Mouse (Mus musculus): ENCODE results near the gene Dus2. TPM values are rescaled to one million over a fixed set of nuclear protein-coding genes. Genes with fewer than 3 reads are reported as not detected.

The Dus2 gene
- total and polyA plus RNA-seq, 2 experiments from 2014 or later: 14.3 to 21.7 TPM

GRCm38 (mm10) chr8:106054190-106054811 lies 63.2 kb downstream of the Dus2 start:
- H3K4me3 ChIP-seq (ENCODE audit: low read depth, low read length): no peak overlapping the region
- no peak overlapping the region for H3K27ac ChIP-seq (ENCODE audit: low read depth, low read length)
- no peak overlapping the region for H3K9ac ChIP-seq
- no peaks in the 10 kb centered on the region for H3K27me3 ChIP-seq (ENCODE audit: insufficient read depth, low read length)
- H3K36me3 ChIP-seq (ENCODE audit: insufficient read depth): peaks cover 31% of the 10 kb centered on the region
- DNase-seq: no peak
- TF ChIP-seq CTCF (IDR thresholded peaks at IDR 0.05; ENCODE audit: low read depth): no peak
- H3K4me1 ChIP-seq (ENCODE audit: insufficient read depth): 0 out of 2 replicates have a peak, but pooled peaks cover 5% of the 10 kb centered on the region
- H3K9me3 ChIP-seq (ENCODE audit: low read length): no peaks in the 10 kb centered on the region
- no peak overlapping the region for H3K4me2 ChIP-seq (ENCODE audit: low read depth)
- ATAC-seq: no peak
- 81% methylated on average over 6 of the region's 6 CpGs for WGBS

- H3K27me3 ChIP-seq (ENCODE audit: insufficient read depth, low read length): no peaks in the 10 kb centered on the region
- WGBS: 40% methylated on average over 3 of the region's 3 CpGs
Observed at GRCm38 (mm10) chr8:106055038-106055437, 63.9 kb downstream of the Dus2 start.

GRCm38 (mm10) chr8:106056455-106056982 lies 65.4 kb downstream of the Dus2 start:
- no peak overlapping the region for H3K4me2 ChIP-seq (ENCODE audit: low read depth)
- no peak overlapping the region for H3K27ac ChIP-seq (ENCODE audit: low read depth, low read length)
- no peak for DNase-seq
- no peak for TF ChIP-seq CTCF (IDR thresholded peaks at IDR 0.05; ENCODE audit: low read depth)
- peaks cover 26% of the 10 kb centered on the region for H3K36me3 ChIP-seq (ENCODE audit: insufficient read depth)
- H3K27me3 ChIP-seq (ENCODE audit: insufficient read depth, low read length): no peaks in the 10 kb centered on the region
- H3K4me3 ChIP-seq (ENCODE audit: low read depth, low read length): no peak overlapping the region
- 89% methylated on average over 4 of the region's 4 CpGs for WGBS
- no peak for ATAC-seq
- no peaks in the 10 kb centered on the region for H3K9me3 ChIP-seq (ENCODE audit: low read length)
- peaks cover 15% of the 10 kb centered on the region; the same call in 1 of the 2 replicates for H3K4me1 ChIP-seq (ENCODE audit: insufficient read depth)
- H3K9ac ChIP-seq: no peak overlapping the region

More at GRCm38 (mm10) chr8:106055038-106055437, 63.9 kb downstream of the Dus2 start:
- no peak for TF ChIP-seq CTCF (IDR thresholded peaks at IDR 0.05; ENCODE audit: low read depth)
- Histone ChIP-seq H3K27ac (ENCODE audit: low read depth, low read length) (no peak overlapping the region), H3K4me2 (ENCODE audit: low read depth) (no peak overlapping the region), H3K4me3 (ENCODE audit: low read depth, low read length) (no peak overlapping the region), H3K4me1 (ENCODE audit: insufficient read depth) (0 out of 2 replicates have a peak, but pooled peaks cover 5% of the 10 kb centered on the region), H3K36me3 (ENCODE audit: insufficient read depth) (peaks cover 31% of the 10 kb centered on the region), H3K9ac (no peak overlapping the region), H3K9me3 (ENCODE audit: low read length) (no peaks in the 10 kb centered on the region)
- ATAC-seq: no peak
- DNase-seq: no peak

GRCm38 (mm10) chr8:106058731-106059612 lies 67.8 kb downstream of the Dus2 start, which contains the start of gene Nfatc3:
TSS of gene Nfatc3 (plus strand) at chr8:106058840.
- Histone ChIP-seq H3K27ac (ENCODE audit: low read depth, low read length) (peak within 1 kb of the TSS; percentile 85), H3K4me1 (ENCODE audit: insufficient read depth) (peaks cover 18% of the 10 kb centered on the region; the same call in 1 of the 2 replicates), H3K27me3 (ENCODE audit: insufficient read depth, low read length) (no peaks in the 10 kb centered on the region), H3K4me3 (ENCODE audit: low read depth, low read length) (peak within 1 kb of the TSS; percentile 93), H3K36me3 (ENCODE audit: insufficient read depth) (peaks cover 1% of the 10 kb centered on the region; the same call in 1 of the 2 replicates), H3K4me2 (ENCODE audit: low read depth) (peak within 1 kb of the TSS; percentile 53), H3K9me3 (ENCODE audit: low read length) (no peaks in the 10 kb centered on the region), H3K9ac (peak within 1 kb of the TSS; percentile 74)
- TF ChIP-seq CTCF (IDR thresholded peaks at IDR 0.05; ENCODE audit: low read depth): no peak
- DNase-seq (peak; percentile 97), ATAC-seq (peak; percentile 99)
- WGBS: 2% methylated on average over 51 of the region's 52 CpGs

GRCm38 (mm10) chr8:106059613-106060371 lies 68.7 kb downstream of the Dus2 start:
- Histone ChIP-seq H3K27me3 (ENCODE audit: insufficient read depth, low read length) (no peaks in the 10 kb centered on the region), H3K9me3 (ENCODE audit: low read length) (no peaks in the 10 kb centered on the region), H3K9ac (peak overlapping the region; percentile 74), H3K27ac (ENCODE audit: low read depth, low read length) (peak overlapping the region; percentile 85), H3K36me3 (ENCODE audit: insufficient read depth) (no peaks in the 10 kb centered on the region), H3K4me2 (ENCODE audit: low read depth) (peak overlapping the region; percentile 53), H3K4me1 (ENCODE audit: insufficient read depth) (peaks cover 18% of the 10 kb centered on the region; the same call in 1 of the 2 replicates), H3K4me3 (ENCODE audit: low read depth, low read length) (peak overlapping the region; percentile 93)
- no peak for TF ChIP-seq CTCF (IDR thresholded peaks at IDR 0.05; ENCODE audit: low read depth)
- ATAC-seq (peak; percentile 71), DNase-seq (no peak)
- 2% methylated on average over 83 of the region's 83 CpGs for WGBS

GRCm38 (mm10) chr8:106060521-106060920 lies 69.4 kb downstream of the Dus2 start:
- ATAC-seq (no peak), DNase-seq (no peak)
- no peak for TF ChIP-seq CTCF (IDR thresholded peaks at IDR 0.05; ENCODE audit: low read depth)
- Histone ChIP-seq H3K36me3 (ENCODE audit: insufficient read depth) (no peaks in the 10 kb centered on the region), H3K27ac (ENCODE audit: low read depth, low read length) (no peak overlapping the region), H3K4me2 (ENCODE audit: low read depth) (peak overlapping the region; percentile 53), H3K27me3 (ENCODE audit: insufficient read depth, low read length) (no peaks in the 10 kb centered on the region), H3K4me3 (ENCODE audit: low read depth, low read length) (peak overlapping the region; percentile 93), H3K9me3 (ENCODE audit: low read length) (no peaks in the 10 kb centered on the region), H3K4me1 (ENCODE audit: insufficient read depth) (peaks cover 18% of the 10 kb centered on the region; the same call in 1 of the 2 replicates), H3K9ac (peak overlapping the region; percentile 74; the same call in 1 of the 2 replicates)
- 5% methylated on average over 3 of the region's 3 CpGs for WGBS

Measured in forebrain, postnatal 0 days (tissue).